Mouse (Mus musculus): ENCODE results near the gene Kdm4b. TPM values are rescaled to one million over a fixed set of nuclear protein-coding genes. Genes with fewer than 3 reads are reported as not detected.

The Kdm4b gene
- polyA plus RNA-seq, 1 experiment from 2014 or later: 13.6 TPM

Small RNAs within 50 kb of the gene (microRNA-seq; reads per million reads assigned to microRNA genes)
- not detected for gene Mir6977

Other genes with a start within 250 kb of the Kdm4b start
- gene Hdgfl2, start 246.4 kb upstream of the Kdm4b start, polyA plus RNA-seq (2016; fragmentation: Nextera tagmentation; extraction: Ambion mirVana): 86.7 and 89.4 TPM in 2 replicates
- 0.05 and 0.06 TPM in 2 replicates for gene Plin4, start 216.3 kb upstream of the Kdm4b start, polyA plus RNA-seq (2016; fragmentation: Nextera tagmentation; extraction: Ambion mirVana)
- gene Plin5, start 208.5 kb upstream of the Kdm4b start, polyA plus RNA-seq (2016; fragmentation: Nextera tagmentation; extraction: Ambion mirVana): 0.25 and 0.38 TPM in 2 replicates
- 0.27 and 0.48 TPM in 2 replicates for gene Lrg1, start 204.1 kb upstream of the Kdm4b start, polyA plus RNA-seq (2016; fragmentation: Nextera tagmentation; extraction: Ambion mirVana)
- gene Sema6b, start 185.7 kb upstream of the Kdm4b start, polyA plus RNA-seq (2016; fragmentation: Nextera tagmentation; extraction: Ambion mirVana): 1.5 and 1.7 TPM in 2 replicates
- gene Tnfaip8l1, start 163.6 kb upstream of the Kdm4b start, polyA plus RNA-seq (2016; fragmentation: Nextera tagmentation; extraction: Ambion mirVana): 3.7 TPM in 2 replicates
- 66.2 and 71.0 TPM in 2 replicates for gene Mydgf, start 142.1 kb upstream of the Kdm4b start, polyA plus RNA-seq (2016; fragmentation: Nextera tagmentation; extraction: Ambion mirVana)
- 27.1 and 28.5 TPM in 2 replicates for gene Dpp9, start 107.2 kb upstream of the Kdm4b start, polyA plus RNA-seq (2016; fragmentation: Nextera tagmentation; extraction: Ambion mirVana)
- gene Fem1a, start 69.3 kb upstream of the Kdm4b start, polyA plus RNA-seq (2016; fragmentation: Nextera tagmentation; extraction: Ambion mirVana): 10.2 and 10.7 TPM in 2 replicates
- gene Ticam1, start 49.3 kb upstream of the Kdm4b start, polyA plus RNA-seq (2016; fragmentation: Nextera tagmentation; extraction: Ambion mirVana): 3.8 and 4.1 TPM in 2 replicates
- gene Plin3, start 33.2 kb upstream of the Kdm4b start, polyA plus RNA-seq (2016; fragmentation: Nextera tagmentation; extraction: Ambion mirVana): 28.3 and 30.2 TPM in 2 replicates
- gene Arrdc5, start 25.8 kb upstream of the Kdm4b start, polyA plus RNA-seq (2016; fragmentation: Nextera tagmentation; extraction: Ambion mirVana): not detected in 2 replicates
- 153 and 154 TPM in 2 replicates for gene Uhrf1, start 22.7 kb upstream of the Kdm4b start, polyA plus RNA-seq (2016; fragmentation: Nextera tagmentation; extraction: Ambion mirVana)
- 19.3 and 21.2 TPM in 2 replicates for gene Ptprs, start 150.4 kb downstream of the Kdm4b start, polyA plus RNA-seq (2016; fragmentation: Nextera tagmentation; extraction: Ambion mirVana)
- not detected in 2 replicates for gene Znrf4, start 186.4 kb downstream of the Kdm4b start, polyA plus RNA-seq (2016; fragmentation: Nextera tagmentation; extraction: Ambion mirVana)
- gene Gm20219, start 228.3 kb downstream of the Kdm4b start, polyA plus RNA-seq (2016; fragmentation: Nextera tagmentation; extraction: Ambion mirVana): 0.20 and 0.25 TPM in 2 replicates

All from liver, embryonic 12.5 days (tissue).